Mouse (Mus musculus) stomach, embryonic 15.5 days (tissue): ENCODE measurements around the gene Adamts17. TPM values are rescaled to one million over a fixed set of nuclear protein-coding genes. Genes with fewer than 3 reads are reported as not detected.

ENCODE experiments used
- ATAC-seq: fragments of 200-750 bp; cut with Nextera tagmentation; 2 replicates; pipeline ENCODE4 v1.8.0; 2017; ENCODE audit warnings: low read depth, moderate number of reproducible peaks, moderate TSS enrichment; ENCODE audit not compliant: insufficient read depth, low FRiP score
- H3K27ac ChIP-seq: fragments of 300-500 bp; sonication (generic); 2 replicates; pipeline ENCODE4 v1.5.1; 2015; ENCODE audit warnings: mild to moderate bottlenecking, inconsistent platforms
- H3K27me3 ChIP-seq: fragments of 300-500 bp; sonication (generic); replicated peaks from 2 replicates; pipeline ENCODE4 v1.6.1; 2015; ENCODE audit warnings: inconsistent platforms
- H3K36me3 ChIP-seq: fragments of 300-500 bp; sonication (generic); 2 replicates; pipeline ENCODE4 v1.6.1; 2015; ENCODE audit warnings: inconsistent platforms
- H3K4me1 ChIP-seq: fragments of 300-500 bp; sonication (generic); 2 replicates; pipeline ENCODE4 v1.6.1; 2015; ENCODE audit warnings: inconsistent platforms
- H3K4me2 ChIP-seq: fragments of 300-500 bp; sonication (generic); 2 replicates; pipeline ENCODE4 v1.6.1; 2015; ENCODE audit warnings: mild to moderate bottlenecking, inconsistent platforms
- H3K4me3 ChIP-seq: fragments of 300-500 bp; sonication (generic); replicated peaks from 2 replicates; pipeline ENCODE4 v1.5.1; 2015; ENCODE audit warnings: inconsistent platforms
- H3K9ac ChIP-seq: fragments of 300-500 bp; sonication (generic); 2 replicates; pipeline ENCODE4 v1.6.1; 2015; ENCODE audit warnings: inconsistent platforms
- H3K9me3 ChIP-seq: fragments of 300-500 bp; sonication (generic); 2 replicates; pipeline ENCODE4 v1.6.1; 2016; ENCODE audit warnings: inconsistent platforms
- WGBS: fragments of 180-500 bp; shearing (Covaris S2); methylation state at CpG from one replicate; pipeline ENCODE4 v1.1.7; 2015; 5-methylcytosine and 5-hydroxymethylcytosine counted together
- polyA plus RNA-seq: library from polyadenylated mRNA; unstranded; fragments of >200 nt; fragmentation: Nextera tagmentation; extraction: Ambion mirVana; gene quantifications from 2 replicates; pipeline ENCODE4 v1.2.1, GENCODE M21; 2015

The Adamts17 gene
- polyA plus RNA-seq, 1 experiment from 2014 or later: 5.6 TPM

- Histone ChIP-seq H3K9ac (no peak overlapping the region), H3K4me3 (no peak overlapping the region), H3K9me3 (no peaks in the 10 kb centered on the region), H3K4me2 (no peak overlapping the region), H3K27me3 (no peaks in the 10 kb centered on the region), H3K4me1 (no peaks in the 10 kb centered on the region), H3K36me3 (no peaks in the 10 kb centered on the region), H3K27ac (peak overlapping the region; percentile 44)
- WGBS: 68% methylated on average over 20 of the region's 20 CpGs
- no peak; the same call in 1 of the 2 replicates for ATAC-seq
Measured at GRCm38 (mm10) chr7:67026114-67027070, 186.9 kb downstream of the Adamts17 start.

- H3K36me3 ChIP-seq: no peaks in the 10 kb centered on the region
- H3K4me2 ChIP-seq: no peak overlapping the region
- H3K9me3 ChIP-seq: no peaks in the 10 kb centered on the region
- no peak overlapping the region for H3K4me3 ChIP-seq
- ATAC-seq: no peak
- H3K9ac ChIP-seq: no peak overlapping the region
- no peaks in the 10 kb centered on the region for H3K27me3 ChIP-seq
- H3K27ac ChIP-seq: no peak overlapping the region
- WGBS: 90% methylated on average over 8 of the region's 8 CpGs
- no peaks in the 10 kb centered on the region for H3K4me1 ChIP-seq
Measured at GRCm38 (mm10) chr7:67027216-67027615, 187.7 kb downstream of the Adamts17 start.

GRCm38 (mm10) chr7:67027696-67028095 lies 188.2 kb downstream of the Adamts17 start:
- H3K9me3 ChIP-seq: no peaks in the 10 kb centered on the region
- no peak overlapping the region for H3K4me2 ChIP-seq
- H3K27me3 ChIP-seq: no peaks in the 10 kb centered on the region
- no peak for ATAC-seq
- H3K36me3 ChIP-seq: no peaks in the 10 kb centered on the region
- no peak overlapping the region for H3K27ac ChIP-seq
- no peak overlapping the region for H3K4me3 ChIP-seq
- no peak overlapping the region for H3K9ac ChIP-seq
- 92% methylated on average over 5 of the region's 5 CpGs for WGBS
- no peaks in the 10 kb centered on the region for H3K4me1 ChIP-seq

GRCm38 (mm10) chr7:67028902-67029301 lies 189.4 kb downstream of the Adamts17 start:
- no peaks in the 10 kb centered on the region for H3K27me3 ChIP-seq
- H3K9ac ChIP-seq: no peak overlapping the region
- no peak for ATAC-seq
- no peak overlapping the region for H3K4me3 ChIP-seq
- no peaks in the 10 kb centered on the region for H3K4me1 ChIP-seq
- 68% methylated on average over 4 of the region's 4 CpGs for WGBS
- H3K36me3 ChIP-seq: no peaks in the 10 kb centered on the region
- no peak overlapping the region for H3K4me2 ChIP-seq
- no peaks in the 10 kb centered on the region for H3K9me3 ChIP-seq
- no peak overlapping the region for H3K27ac ChIP-seq

- H3K4me3 ChIP-seq: no peak overlapping the region
- no peak overlapping the region for H3K27ac ChIP-seq
- no peak overlapping the region for H3K9ac ChIP-seq
- no peaks in the 10 kb centered on the region for H3K36me3 ChIP-seq
- no peaks in the 10 kb centered on the region for H3K4me1 ChIP-seq
- no peaks in the 10 kb centered on the region for H3K27me3 ChIP-seq
- ATAC-seq: no peak
- WGBS: 94% methylated on average over 14 of the region's 14 CpGs
- H3K4me2 ChIP-seq: no peak overlapping the region
- no peaks in the 10 kb centered on the region for H3K9me3 ChIP-seq
Measured at GRCm38 (mm10) chr7:67029481-67029880, 189.9 kb downstream of the Adamts17 start.

- Histone ChIP-seq H3K4me1 (0 out of 2 replicates have a peak, but pooled peaks cover 4% of the 10 kb centered on the region), H3K9ac (no peak overlapping the region), H3K4me2 (no peak overlapping the region), H3K9me3 (no peaks in the 10 kb centered on the region), H3K27ac (no peak overlapping the region), H3K4me3 (no peak overlapping the region), H3K36me3 (no peaks in the 10 kb centered on the region), H3K27me3 (no peaks in the 10 kb centered on the region)
- WGBS: 68% methylated on average over 2 of the region's 2 CpGs
- ATAC-seq: no peak
Measured at GRCm38 (mm10) chr7:67031284-67031683, 191.7 kb downstream of the Adamts17 start.

- H3K4me3 ChIP-seq: no peak overlapping the region
- H3K27me3 ChIP-seq: no peaks in the 10 kb centered on the region
- no peak overlapping the region for H3K27ac ChIP-seq
- no peaks in the 10 kb centered on the region for H3K36me3 ChIP-seq
- no peak for ATAC-seq
- no peaks in the 10 kb centered on the region for H3K9me3 ChIP-seq
- H3K4me2 ChIP-seq: no peak overlapping the region
- no peak overlapping the region for H3K9ac ChIP-seq
- H3K4me1 ChIP-seq: 0 out of 2 replicates have a peak, but pooled peaks cover 4% of the 10 kb centered on the region
Measured at GRCm38 (mm10) chr7:67032616-67033015, 193.1 kb downstream of the Adamts17 start.

GRCm38 (mm10) chr7:67034369-67034768 lies 194.8 kb downstream of the Adamts17 start:
- Histone ChIP-seq H3K27ac (no peak overlapping the region; the same call in 1 of the 2 replicates), H3K27me3 (no peaks in the 10 kb centered on the region), H3K4me2 (no peak overlapping the region), H3K9ac (no peak overlapping the region), H3K4me3 (no peak overlapping the region), H3K4me1 (0 out of 2 replicates have a peak, but pooled peaks cover 4% of the 10 kb centered on the region), H3K36me3 (no peaks in the 10 kb centered on the region), H3K9me3 (no peaks in the 10 kb centered on the region)
- ATAC-seq: peak; percentile 77
- WGBS: 41% methylated on average over 2 of the region's 2 CpGs

- Histone ChIP-seq H3K9ac (no peak overlapping the region), H3K9me3 (no peaks in the 10 kb centered on the region)
- 80% methylated on average over 10 of the region's 10 CpGs for WGBS
Measured at GRCm38 (mm10) chr7:67035246-67035645, 195.7 kb downstream of the Adamts17 start.

GRCm38 (mm10) chr7:67035661-67036060 lies 196.1 kb downstream of the Adamts17 start:
- Histone ChIP-seq H3K9me3 (no peaks in the 10 kb centered on the region), H3K9ac (no peak overlapping the region), H3K4me2 (no peak overlapping the region), H3K4me3 (no peak overlapping the region), H3K4me1 (0 out of 2 replicates have a peak, but pooled peaks cover 4% of the 10 kb centered on the region), H3K27me3 (no peaks in the 10 kb centered on the region), H3K36me3 (no peaks in the 10 kb centered on the region), H3K27ac (no peak overlapping the region)
- WGBS: 88% methylated on average over 5 of the region's 5 CpGs
- no peak for ATAC-seq

More at GRCm38 (mm10) chr7:67035246-67035645, 195.7 kb downstream of the Adamts17 start:
- Histone ChIP-seq H3K36me3 (no peaks in the 10 kb centered on the region), H3K27ac (no peak overlapping the region), H3K4me3 (no peak overlapping the region), H3K4me2 (no peak overlapping the region), H3K4me1 (0 out of 2 replicates have a peak, but pooled peaks cover 4% of the 10 kb centered on the region), H3K27me3 (no peaks in the 10 kb centered on the region)
- ATAC-seq: no peak

- Histone ChIP-seq H3K4me3 (no peak overlapping the region), H3K27me3 (no peaks in the 10 kb centered on the region), H3K36me3 (no peaks in the 10 kb centered on the region), H3K4me1 (0 out of 2 replicates have a peak, but pooled peaks cover 4% of the 10 kb centered on the region), H3K9me3 (no peaks in the 10 kb centered on the region), H3K4me2 (no peak overlapping the region), H3K9ac (no peak overlapping the region), H3K27ac (no peak overlapping the region)
- ATAC-seq: no peak
- WGBS: 79% methylated on average over 5 of the region's 5 CpGs
Measured at GRCm38 (mm10) chr7:67036502-67037485, 197.3 kb downstream of the Adamts17 start.
